Mouse (Mus musculus) G1E (cell line): ENCODE measurements around the gene Slc30a7. TPM values are rescaled to one million over a fixed set of nuclear protein-coding genes. Genes with fewer than 3 reads are reported as not detected.

Source experiments
- ATAC-seq: 2 replicates; pipeline ENCODE4 v1.8.0; 2016; ENCODE audit warnings: mild to moderate bottlenecking; ENCODE audit not compliant: insufficient number of reproducible peaks, poor library complexity, low FRiP score, severe bottlenecking; ENCODE audit errors: extremely low read depth
- DNase-seq: peaks from one replicate; pipeline ENCODE4 v3.0.0; 2012; ENCODE audit warnings: low spot score
- H3K27me3 ChIP-seq: 2 replicates; pipeline ENCODE4 v1.6.1; 2012; ENCODE audit warnings: mild to moderate bottlenecking, low read length, inconsistent platforms; ENCODE audit not compliant: insufficient read depth
- H3K36me3 ChIP-seq: replicated peaks from 2 replicates; pipeline ENCODE3; 2012; ENCODE audit warnings: mild to moderate bottlenecking, inconsistent platforms
- H3K4me1 ChIP-seq: 2 replicates; pipeline ENCODE4 v1.6.1; 2012; ENCODE audit warnings: low read depth, low read length, inconsistent platforms, mixed read lengths; ENCODE audit not compliant: insufficient read depth
- H3K4me3 ChIP-seq: 2 replicates; pipeline ENCODE4 v1.5.1; 2012; ENCODE audit warnings: low read depth, mild to moderate bottlenecking, inconsistent platforms, low read length, moderate library complexity, mixed read lengths
- H3K9me3 ChIP-seq: replicated peaks from 2 replicates; pipeline ENCODE4 v1.6.1; 2012; ENCODE audit warnings: inconsistent platforms
- CTCF ChIP-seq: IDR thresholded peaks from 2 replicates; pipeline ENCODE4 v1.5.1; 2012; ENCODE audit warnings: low read depth, low read length, inconsistent platforms, mixed read lengths
- GATA1 ChIP-seq: IDR thresholded peaks from 2 replicates; pipeline ENCODE4 v1.6.1; 2012; ENCODE audit warnings: borderline replicate concordance, low read length, inconsistent platforms, mixed read lengths
- GATA2 ChIP-seq: IDR thresholded peaks from 2 replicates; pipeline ENCODE4 v1.6.1; 2012; ENCODE audit warnings: low read depth, low read length, inconsistent platforms, borderline replicate concordance
- POLR2AphosphoS5 ChIP-seq: IDR thresholded peaks from 2 replicates; pipeline ENCODE4 v1.6.1; 2012; ENCODE audit warnings: low read depth, low read length, inconsistent platforms; ENCODE audit not compliant: insufficient replicate concordance
- TAL1 ChIP-seq: conservative IDR thresholded peaks from 2 replicates; pipeline ENCODE4 v1.6.1; 2012; ENCODE audit warnings: low read depth, low read length, inconsistent platforms, mixed read lengths
- polyA plus RNA-seq: library from polyadenylated mRNA; stranded (reverse); fragments of >175 nt; gene quantifications from 2 replicates; pipeline ENCODE4 v1.2.3, GENCODE M21; 2012
- total RNA-seq, 2 experiments: library from RNA; stranded (forward) in 1 of 2; stranded (reverse) in 1 of 2; fragments of 200-1000 nt in 1 of 2; fragments of >200 nt in 1 of 2; fragmentation: Nextera tagmentation in 1 of 2; gene quantifications; 2 replicates each; pipeline ENCODE4 v1.2.3; 2014 to 2017

The Slc30a7 gene
- total and polyA plus RNA-seq, 3 experiments, result 3.0 to 38.4 (median 25.8) TPM

DNA sequence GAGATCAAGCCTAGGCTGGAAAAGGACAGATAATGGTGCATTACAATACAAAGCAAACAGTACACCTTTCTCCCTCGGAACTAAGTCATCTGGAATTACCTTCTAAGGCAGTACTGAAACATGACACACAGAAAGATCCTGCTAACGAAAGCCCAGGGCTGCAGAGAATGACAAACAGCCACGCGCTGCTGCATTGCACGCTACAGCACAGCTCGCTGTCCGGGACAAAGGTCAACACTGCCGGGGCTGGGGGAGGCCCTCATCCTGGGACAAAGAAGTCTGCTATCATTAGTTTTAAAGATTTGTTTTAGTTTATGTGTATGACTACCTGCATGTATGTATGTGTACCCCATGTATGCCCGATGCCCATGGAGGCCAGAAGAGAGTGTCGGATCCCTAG lies 14.2 kb downstream of the Slc30a7 start:
- peaks cover 5% of the 10 kb centered on the region for H3K9me3 ChIP-seq
- TF ChIP-seq GATA1 (no peak), TAL1 (no peak), CTCF (no peak), GATA2 (no peak), POLR2AphosphoS5 (no peak)
- DNase-seq, result no peak
- no peak overlapping the region for H3K4me3 ChIP-seq
- H3K36me3 ChIP-seq, result peaks cover 64% of the 10 kb centered on the region
- H3K4me1 ChIP-seq, result no peaks in the 10 kb centered on the region; the same call in 1 of the 2 replicates
- H3K27me3 ChIP-seq, result no peaks in the 10 kb centered on the region
- no peak for ATAC-seq

- H3K27me3 ChIP-seq, result no peaks in the 10 kb centered on the region
- DNase-seq (no peak), ATAC-seq (no peak)
- peaks cover 62% of the 10 kb centered on the region for H3K36me3 ChIP-seq
- H3K4me3 ChIP-seq, result no peak overlapping the region
- H3K4me1 ChIP-seq, result no peaks in the 10 kb centered on the region; the same call in 1 of the 2 replicates
- peaks cover 2% of the 10 kb centered on the region; the same call in 1 of the 2 replicates for H3K9me3 ChIP-seq
- TF ChIP-seq CTCF (no peak), TAL1 (no peak), GATA2 (no peak), GATA1 (no peak), POLR2AphosphoS5 (no peak)
These were observed 14.6 kb downstream of the Slc30a7 start for GRCm38 (mm10) chr3:115992588-115992987.

DNA sequence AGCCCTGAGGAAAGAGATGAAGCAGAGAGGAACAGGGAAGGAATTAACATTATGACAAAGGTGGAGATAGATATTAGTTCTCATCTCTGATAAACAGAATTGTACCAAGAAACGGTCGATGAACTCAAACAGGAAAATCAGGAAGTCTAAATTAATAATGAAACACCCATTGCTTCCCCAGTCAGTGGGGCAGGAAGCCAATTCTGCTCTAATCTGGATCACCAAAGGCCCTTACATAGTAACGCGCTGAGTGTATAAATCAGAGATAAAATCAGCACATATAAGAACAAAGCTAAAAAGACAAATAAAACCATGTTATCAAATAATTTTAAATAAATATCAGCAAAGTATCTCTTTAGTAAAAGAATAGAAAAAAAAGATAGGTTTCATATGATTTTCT lies 15.1 kb downstream of the Slc30a7 start:
- peaks cover 60% of the 10 kb centered on the region for H3K36me3 ChIP-seq
- no peak for DNase-seq
- H3K9me3 ChIP-seq, result no peaks in the 10 kb centered on the region
- H3K4me3 ChIP-seq, result no peak overlapping the region
- no peaks in the 10 kb centered on the region; the same call in 1 of the 2 replicates for H3K4me1 ChIP-seq
- no peak for ATAC-seq
- no peaks in the 10 kb centered on the region for H3K27me3 ChIP-seq
- TF ChIP-seq CTCF (no peak), GATA2 (no peak), GATA1 (no peak), TAL1 (no peak), POLR2AphosphoS5 (no peak)

- H3K36me3 ChIP-seq, result peaks cover 83% of the 10 kb centered on the region
- DNase-seq (no peak), ATAC-seq (no peak)
- no peaks in the 10 kb centered on the region for H3K27me3 ChIP-seq
- TF ChIP-seq POLR2AphosphoS5, result no peak
- no peak for TF ChIP-seq TAL1
- no peak for TF ChIP-seq CTCF
- TF ChIP-seq GATA2, result no peak
- no peak for TF ChIP-seq GATA1
- no peaks in the 10 kb centered on the region for H3K9me3 ChIP-seq
- no peaks in the 10 kb centered on the region for H3K4me1 ChIP-seq
- no peak overlapping the region for H3K4me3 ChIP-seq
These were observed 21.9 kb downstream of the Slc30a7 start for GRCm38 (mm10) chr3:115985183-115985892.

GRCm38 (mm10) chr3:115984653-115985052 lies 22.6 kb downstream of the Slc30a7 start:
- Histone ChIP-seq H3K27me3 (no peaks in the 10 kb centered on the region), H3K4me3 (no peak overlapping the region), H3K36me3 (peaks cover 80% of the 10 kb centered on the region), H3K4me1 (no peaks in the 10 kb centered on the region), H3K9me3 (no peaks in the 10 kb centered on the region)
- TF ChIP-seq TAL1, result no peak
- no peak for TF ChIP-seq CTCF
- no peak for TF ChIP-seq POLR2AphosphoS5
- no peak for TF ChIP-seq GATA2
- TF ChIP-seq GATA1, result no peak
- ATAC-seq, result no peak
- no peak for DNase-seq

GRCm38 (mm10) chr3:115983217-115983616 lies 24.0 kb downstream of the Slc30a7 start:
- Histone ChIP-seq H3K4me3 (no peak overlapping the region), H3K36me3 (peaks cover 73% of the 10 kb centered on the region), H3K27me3 (no peaks in the 10 kb centered on the region), H3K4me1 (no peaks in the 10 kb centered on the region), H3K9me3 (no peaks in the 10 kb centered on the region)
- no peak for DNase-seq
- TF ChIP-seq GATA2, result no peak
- TF ChIP-seq GATA1, result no peak
- TF ChIP-seq TAL1, result no peak
- no peak for TF ChIP-seq CTCF
- no peak for TF ChIP-seq POLR2AphosphoS5
- no peak for ATAC-seq

GRCm38 (mm10) chr3:115979000-115979399 lies 28.2 kb downstream of the Slc30a7 start:
- no peak for ATAC-seq

More at GRCm38 (mm10) chr3:115979000-115979399, 28.2 kb downstream of the Slc30a7 start:
- Histone ChIP-seq H3K4me1 (0 out of 2 replicates have a peak, but pooled peaks cover 4% of the 10 kb centered on the region), H3K9me3 (no peaks in the 10 kb centered on the region), H3K27me3 (no peaks in the 10 kb centered on the region), H3K4me3 (no peak overlapping the region), H3K36me3 (peaks cover 79% of the 10 kb centered on the region)
- no peak for TF ChIP-seq GATA2
- no peak for TF ChIP-seq TAL1
- TF ChIP-seq CTCF, result no peak
- no peak for TF ChIP-seq POLR2AphosphoS5
- TF ChIP-seq GATA1, result no peak
- DNase-seq, result no peak
